Mouse (Mus musculus) adipocyte (in vitro differentiated cells): Measurements from ENCODE around the gene Lix1.
"Not testable (repeated sequence)": the region's sequence is repeated elsewhere in the genome, so short reads cannot be mapped to it uniquely, and the experiment has no call there.

ENCODE experiments used
- DNase-seq: peaks from one replicate; pipeline ENCODE4 v3.0.0-alpha.2; 2016; ENCODE audit warnings: low spot score

Gene Lix1

DNA sequence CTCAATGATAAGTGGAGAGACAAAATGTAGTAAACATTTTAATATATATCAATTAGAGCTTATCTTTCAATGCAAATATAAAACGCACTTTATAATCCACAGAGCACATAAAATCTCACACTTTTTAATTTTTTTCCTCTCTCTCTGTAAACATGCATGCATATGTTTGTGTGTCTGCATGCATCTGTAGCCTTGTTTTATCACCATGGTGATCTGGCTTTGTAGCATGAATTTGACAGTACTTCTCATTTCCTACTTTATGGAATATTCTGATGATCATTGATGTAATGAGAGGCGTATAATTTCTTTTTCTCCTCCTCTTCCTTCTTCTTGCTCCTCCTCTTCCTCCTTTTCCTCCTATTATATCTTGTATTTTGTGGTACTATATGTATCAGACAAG is 9.7 kb downstream of the Lix1 start:
- DNase-seq: no peak

DNA sequence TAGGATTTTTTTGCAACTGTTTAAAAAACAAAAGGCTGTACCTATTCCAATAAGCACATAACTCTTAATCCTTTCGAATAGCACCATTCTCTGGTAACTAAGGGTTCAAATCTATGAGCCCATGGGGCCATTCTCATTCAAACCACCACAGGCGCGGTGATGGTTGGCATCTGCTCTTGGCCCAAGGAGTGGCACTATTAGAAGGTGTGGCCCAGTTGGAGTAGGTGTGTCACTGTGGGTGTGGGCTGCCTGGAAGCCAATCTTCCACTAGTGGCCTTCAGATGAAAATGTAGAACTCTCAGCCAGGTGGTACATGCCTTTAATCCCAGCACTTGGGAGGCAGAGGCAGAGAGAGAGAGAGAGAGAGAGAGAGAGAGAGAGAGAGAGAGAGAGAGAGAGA is 11.7 kb downstream of the Lix1 start:
- no peak for DNase-seq

DNA sequence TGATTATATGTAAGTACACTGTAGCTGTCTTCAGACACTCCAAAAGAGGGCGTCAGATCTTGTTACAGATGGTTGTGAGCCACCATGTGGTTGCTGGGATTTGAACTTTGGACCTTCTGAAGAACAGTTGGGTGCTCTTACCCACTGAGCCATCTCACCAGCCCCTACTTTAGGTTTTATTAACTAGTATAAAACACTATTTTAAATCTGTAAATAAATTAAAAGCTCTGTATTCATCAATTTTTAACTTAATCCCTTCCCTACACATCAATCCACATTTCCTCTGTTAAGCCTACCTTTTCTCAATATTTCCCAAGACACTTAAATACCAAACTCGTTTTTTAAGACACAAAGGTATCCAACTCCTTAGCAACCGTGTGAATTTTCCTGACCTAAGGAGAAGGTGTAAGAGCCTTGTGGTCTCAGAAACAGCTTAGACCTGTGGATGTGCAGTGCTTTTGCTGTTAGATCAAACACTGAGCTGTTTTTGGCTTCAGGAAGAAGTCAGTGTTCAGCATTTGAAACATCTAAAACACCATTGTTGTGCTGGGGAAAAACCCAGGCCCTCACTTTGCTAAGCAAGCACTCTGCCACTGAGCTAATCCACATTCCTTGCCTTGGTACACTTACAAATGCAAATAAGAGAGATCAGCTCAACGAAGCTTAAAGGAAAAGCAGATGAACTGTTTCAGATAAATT is 22.3 kb downstream of the Lix1 start:
- no peak for DNase-seq

DNA sequence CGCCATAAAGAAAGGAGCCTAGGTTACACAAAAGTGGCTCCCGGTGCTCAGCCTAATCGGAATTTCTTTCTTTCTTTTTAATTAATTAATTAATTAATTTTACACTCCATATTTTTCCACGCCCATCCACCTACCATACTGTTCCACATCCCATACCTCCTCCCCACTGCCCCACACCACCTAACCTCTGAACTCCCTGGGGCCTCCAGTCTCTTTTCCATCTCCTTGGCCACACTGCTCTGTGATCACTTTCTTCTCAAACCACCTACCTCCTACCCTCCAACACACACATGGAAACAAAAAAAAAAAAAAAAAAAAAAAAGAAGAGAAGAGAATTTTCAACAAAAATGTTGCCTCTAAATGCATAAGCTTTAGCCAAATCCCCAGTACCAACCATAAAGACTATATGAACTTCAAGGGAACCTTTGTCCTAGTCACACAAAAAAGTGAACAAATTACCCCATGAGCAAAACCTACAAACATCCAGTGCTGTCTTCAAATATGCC is 22.9 kb downstream of the Lix1 start:
- DNase-seq: no peak

DNA sequence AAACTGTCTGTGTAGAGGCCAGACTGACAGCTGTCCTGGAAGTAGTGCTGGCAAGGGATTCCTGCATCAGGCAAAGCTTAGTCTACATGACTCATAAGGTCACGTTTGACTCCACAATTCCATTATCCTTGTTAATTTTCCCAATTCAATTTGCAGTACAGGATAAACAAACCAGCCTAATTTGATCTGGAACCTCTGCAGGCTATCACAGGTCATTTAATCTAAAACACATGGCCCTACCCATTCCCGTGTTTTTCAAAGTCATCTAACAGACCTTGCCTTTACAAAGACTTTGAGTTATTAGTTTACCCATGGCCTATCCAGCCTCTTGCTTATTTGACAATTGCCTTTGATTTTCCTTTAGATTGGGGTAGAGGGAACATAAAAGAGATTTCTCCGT is 23.4 kb downstream of the Lix1 start:
- no peak for DNase-seq

DNA sequence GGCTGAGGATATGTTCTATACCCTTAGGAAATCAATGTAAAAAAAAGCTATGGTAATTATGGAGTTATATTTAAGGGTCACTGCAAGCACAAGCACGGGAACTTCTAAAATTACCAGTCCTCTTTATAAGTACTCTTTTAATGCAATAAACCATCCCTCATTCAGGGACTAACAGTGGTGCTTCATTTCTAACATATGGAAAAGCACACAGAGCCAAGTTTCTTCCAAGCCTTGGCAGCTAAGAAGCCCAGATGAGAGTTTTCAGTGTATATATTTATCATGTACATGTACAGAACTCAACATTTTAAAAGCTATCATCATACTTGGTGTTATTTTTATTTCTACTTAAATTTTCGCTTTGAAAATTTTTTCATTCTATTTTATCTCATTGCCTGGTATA is 26.4 kb downstream of the Lix1 start:
- DNase-seq: no peak

DNA sequence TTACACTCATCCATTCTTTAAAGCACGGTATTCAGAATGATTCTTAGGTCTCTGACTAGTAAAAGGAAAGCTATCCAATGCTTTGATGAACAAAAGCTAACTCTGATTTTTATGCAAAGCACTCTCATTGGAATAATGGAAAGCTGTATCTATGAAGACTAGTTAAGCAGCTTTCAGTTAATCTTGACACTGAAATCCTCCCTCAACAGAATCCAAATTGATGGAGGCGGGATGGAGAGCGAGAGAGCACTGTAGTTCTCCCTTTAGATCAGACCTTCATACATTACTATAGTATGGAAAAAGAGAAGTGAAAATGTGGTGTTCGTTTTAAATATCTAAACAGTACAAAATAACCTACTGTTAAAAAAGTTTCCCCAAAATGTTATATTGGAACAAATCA is 31.2 kb downstream of the Lix1 start:
- DNase-seq: no peak

DNA sequence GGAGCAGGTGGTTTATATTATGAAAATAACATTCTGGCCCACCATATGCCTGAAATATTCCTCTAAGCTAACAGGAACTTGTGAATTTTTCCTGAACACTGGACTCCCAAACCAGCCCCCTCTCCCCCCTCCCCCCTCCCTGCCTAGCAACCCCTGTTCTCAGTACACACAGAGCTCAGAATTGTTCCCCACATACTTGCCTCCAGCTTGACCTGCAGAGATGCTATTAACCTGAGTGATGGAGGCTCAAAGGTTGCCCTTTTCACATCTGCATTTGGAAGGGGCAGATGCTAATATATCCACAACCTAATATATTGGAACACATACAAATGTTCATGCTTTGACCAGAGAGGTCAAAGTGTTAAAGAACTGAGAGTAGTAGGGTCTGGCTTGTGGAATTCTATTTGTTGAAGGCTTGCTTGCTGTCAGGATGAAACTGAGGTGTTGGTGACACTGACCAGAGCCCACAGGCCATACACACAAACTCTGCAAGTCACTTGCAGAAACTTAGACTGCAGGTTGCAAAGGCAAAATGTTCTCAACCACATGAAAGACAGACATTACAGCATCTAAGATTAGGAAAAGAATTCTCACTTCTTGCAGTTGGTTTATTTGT is 36.2 kb downstream of the Lix1 start:
- no peak for DNase-seq

DNA sequence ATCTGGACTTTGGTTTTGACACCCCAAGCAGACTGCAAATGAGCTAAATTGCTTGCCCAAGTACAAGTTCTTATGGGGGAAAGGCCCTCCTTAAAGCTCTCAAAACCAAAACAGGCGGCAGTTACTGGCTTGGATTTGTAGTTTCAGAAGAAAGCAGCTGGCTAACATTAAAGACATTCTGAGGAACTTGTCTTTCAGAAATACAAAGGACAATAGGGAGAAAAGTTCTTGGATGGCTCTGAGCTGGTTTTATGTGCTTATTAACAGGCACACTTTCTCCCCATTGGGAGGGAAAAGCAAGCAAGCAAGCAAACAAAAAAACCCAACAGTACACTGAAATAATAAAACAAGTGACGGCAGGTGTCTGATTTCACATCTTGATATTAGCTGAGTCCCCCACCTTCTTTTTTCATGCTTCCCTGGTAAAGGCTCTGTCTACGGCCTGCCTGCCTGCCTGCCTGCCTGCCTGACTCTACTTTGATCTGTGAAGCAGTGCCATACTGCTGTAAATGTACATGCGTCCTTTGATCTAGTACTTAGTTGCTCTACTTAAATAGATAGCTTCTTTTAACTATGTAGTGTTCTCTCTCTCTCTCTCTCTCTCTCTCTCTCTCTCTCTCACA is 39.5 kb downstream of the Lix1 start:
- no peak for DNase-seq

DNA sequence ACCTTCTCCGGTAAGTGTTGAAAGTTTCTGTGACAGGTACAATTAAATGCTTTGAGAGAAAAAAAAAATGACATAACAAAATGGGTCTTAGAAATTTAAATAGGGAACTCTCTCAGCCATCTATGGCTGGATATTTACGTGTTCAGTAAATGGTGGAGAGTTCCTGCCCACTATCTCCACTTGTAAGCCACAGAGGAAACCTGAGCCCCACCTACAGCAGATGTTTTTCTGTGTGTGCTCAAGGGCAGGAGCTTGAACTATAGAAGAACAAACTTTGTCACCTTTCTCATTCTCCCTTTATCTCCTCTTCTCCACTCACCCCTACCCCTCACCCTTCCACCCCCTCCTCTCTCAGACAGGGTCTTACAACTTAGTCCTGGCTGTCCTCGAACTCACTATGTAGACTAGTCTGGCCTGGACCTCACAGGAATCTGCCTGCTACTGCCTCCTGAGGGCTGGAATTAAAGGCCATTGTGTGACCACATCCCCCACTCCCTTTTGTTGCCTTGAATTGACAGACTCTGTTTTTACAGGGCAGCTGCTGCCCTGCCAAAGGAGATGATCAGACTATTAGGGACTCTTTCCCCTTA is 41.9 kb downstream of the Lix1 start:
- DNase-seq: no peak

DNA sequence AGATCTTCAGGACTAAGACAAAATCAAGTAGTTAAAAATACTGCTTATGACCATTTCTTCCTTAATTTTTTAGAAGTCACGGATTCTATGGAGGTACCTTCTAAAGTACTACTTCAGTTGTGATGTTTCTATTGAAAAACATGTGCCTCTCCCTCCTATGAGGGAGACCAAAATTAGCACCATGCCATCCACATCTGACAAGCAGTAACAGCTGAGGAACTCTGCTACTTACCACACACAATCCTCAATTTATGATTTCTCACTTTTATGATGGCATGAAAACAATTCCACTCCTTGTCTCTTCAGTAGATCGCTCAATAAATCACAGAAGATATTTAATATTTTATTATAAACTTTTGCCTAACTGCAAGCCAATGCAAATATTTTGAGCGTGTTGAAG is 44.2 kb downstream of the Lix1 start:
- no peak for DNase-seq

DNA sequence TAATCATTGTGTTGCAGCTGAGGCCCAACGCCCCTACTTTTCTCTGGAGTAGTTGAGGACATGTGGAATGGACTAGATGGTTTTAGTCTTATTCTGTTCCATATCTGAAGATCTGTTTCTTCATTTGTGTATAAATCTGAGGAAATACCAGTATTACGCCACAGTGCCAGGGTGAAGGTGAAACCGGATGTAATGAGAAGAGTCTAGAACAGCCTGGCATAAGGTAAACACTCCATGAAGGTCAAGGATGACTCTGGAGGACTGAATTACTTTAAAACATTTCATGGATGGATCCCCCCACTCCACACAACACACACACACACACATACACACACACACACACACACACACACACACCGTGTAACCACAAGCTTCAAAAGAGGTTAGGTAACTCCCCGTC is 45.3 kb downstream of the Lix1 start:
- peak; percentile 26 for DNase-seq

DNA sequence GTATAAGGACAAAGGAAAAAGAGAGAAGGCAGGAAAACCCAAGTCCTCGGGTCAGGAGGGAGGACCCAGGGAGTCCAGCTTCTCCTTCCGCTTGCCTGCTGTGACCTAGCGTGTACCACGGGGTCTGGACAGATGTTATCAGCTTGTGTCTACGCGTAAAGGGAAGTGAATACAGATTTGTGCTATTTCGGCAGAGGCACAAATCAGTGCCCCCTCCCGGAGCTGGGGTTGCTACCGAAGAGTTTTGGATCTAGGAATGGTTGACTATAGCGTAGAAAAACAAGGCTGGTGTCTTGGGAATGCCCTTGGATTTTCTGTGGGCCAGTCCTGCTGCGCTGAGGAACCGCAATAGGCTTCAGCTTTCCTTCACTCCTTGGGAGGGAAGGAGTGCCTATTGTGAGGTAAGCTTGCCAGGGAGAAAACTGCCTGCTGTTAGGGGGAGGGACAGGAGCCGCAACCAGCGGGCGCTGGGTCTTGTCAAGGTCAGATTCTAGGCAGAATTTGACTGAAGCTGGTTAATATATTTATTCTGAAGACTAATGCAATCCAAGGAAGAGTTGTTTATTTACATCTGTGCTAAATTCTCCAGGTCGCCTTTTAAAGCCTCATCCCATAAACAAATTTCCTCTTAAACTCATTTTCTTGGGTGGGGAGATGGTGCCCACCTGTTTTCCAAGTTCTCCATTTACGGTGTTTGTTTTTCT is 46.4 kb downstream of the Lix1 start:
- no peak for DNase-seq

DNA sequence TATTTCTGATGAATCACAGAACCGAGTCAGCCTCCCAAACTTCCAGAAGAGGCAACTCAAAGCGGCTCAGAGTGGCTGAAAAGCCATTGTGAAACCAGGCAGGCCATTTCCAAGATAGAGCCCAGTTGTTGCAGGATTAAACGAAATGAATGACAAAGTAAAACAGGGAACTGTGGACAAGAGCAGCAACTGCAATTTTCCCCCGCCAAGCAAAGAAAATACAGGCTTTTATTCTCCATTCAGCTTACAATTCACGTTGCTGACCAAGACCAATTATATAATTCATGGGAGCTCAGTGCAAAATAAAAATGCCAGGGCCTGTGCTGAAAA is 46.9 kb downstream of the Lix1 start:
- peak; percentile 38 for DNase-seq

DNA sequence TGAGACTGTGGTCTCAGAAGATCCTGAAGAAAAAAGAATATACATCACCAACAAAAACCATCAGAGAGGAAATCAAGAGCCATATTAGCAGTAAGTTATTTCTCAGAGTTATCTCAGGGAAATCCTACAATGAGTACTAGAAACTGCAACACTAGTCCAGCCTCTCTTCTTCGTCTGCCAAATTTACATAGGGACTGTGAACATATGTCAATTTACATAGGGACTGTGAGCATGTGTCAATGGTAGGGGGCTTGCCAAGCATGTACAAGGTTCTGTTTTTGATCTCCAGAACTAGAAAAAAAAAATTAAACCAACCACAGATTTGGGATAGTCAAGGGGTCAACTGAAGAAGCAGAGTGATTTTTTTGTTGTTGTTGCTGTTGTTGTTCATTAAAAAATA is 48.6 kb downstream of the Lix1 start:
- DNase-seq: no peak

DNA sequence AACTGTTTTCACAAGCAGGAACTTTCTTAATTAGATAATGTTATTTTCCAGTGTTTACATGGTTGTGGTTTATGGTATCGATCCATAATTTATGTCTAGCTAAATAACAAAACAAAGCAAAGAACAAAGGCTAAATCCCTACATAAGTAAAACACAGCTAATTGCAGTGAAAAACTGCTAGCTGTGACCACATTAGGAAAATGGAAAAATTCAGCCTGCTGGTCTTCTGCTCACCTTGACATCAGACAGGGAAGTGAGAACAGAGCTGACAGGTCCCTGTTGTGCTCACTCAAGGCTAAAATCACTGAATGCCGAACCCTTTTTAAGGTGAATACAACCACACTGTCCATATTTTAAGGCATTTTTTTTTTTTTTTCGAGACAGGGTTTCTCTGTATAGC is 50.1 kb downstream of the Lix1 start:
- no peak for DNase-seq

DNA sequence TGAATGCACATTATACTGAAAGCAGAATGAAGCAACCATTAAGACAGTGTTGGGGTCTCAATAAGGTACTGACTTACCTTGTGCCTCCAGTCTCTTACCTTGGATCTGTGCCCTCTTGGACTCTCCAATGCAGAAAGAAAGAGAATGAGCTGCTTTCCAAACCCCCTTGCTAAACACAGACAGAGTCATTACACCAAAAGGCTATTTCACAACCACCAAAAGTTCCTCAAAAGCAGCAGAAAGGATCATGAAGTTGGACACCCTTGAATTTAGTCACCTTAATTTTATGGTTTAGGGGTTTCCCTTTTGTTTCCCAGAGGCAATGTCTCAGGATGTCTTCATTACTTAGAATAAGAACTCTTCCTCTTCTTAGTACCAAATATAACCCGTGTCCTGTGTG is 52.1 kb downstream of the Lix1 start:
- no peak for DNase-seq

DNA sequence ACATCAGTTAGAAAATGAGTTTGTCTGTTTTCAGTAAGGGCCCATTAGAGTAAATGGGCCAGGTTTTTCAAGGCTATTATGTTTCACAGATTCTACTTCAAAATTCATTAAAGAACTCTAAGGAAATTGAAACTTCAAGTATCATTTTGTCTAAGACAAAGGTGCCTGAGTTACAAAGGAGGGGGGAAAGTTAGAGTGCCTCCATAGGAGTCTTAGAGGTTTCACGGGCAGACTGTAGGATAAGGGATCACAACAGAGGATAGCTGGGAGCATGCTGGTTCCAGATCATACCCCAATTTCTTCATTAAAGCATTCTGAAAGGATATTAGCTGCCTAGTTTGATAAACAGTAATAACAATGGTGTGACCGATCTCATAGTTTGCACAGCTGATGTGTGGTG is 83.3 kb downstream of the Lix1 start:
- DNase-seq: no peak

DNA sequence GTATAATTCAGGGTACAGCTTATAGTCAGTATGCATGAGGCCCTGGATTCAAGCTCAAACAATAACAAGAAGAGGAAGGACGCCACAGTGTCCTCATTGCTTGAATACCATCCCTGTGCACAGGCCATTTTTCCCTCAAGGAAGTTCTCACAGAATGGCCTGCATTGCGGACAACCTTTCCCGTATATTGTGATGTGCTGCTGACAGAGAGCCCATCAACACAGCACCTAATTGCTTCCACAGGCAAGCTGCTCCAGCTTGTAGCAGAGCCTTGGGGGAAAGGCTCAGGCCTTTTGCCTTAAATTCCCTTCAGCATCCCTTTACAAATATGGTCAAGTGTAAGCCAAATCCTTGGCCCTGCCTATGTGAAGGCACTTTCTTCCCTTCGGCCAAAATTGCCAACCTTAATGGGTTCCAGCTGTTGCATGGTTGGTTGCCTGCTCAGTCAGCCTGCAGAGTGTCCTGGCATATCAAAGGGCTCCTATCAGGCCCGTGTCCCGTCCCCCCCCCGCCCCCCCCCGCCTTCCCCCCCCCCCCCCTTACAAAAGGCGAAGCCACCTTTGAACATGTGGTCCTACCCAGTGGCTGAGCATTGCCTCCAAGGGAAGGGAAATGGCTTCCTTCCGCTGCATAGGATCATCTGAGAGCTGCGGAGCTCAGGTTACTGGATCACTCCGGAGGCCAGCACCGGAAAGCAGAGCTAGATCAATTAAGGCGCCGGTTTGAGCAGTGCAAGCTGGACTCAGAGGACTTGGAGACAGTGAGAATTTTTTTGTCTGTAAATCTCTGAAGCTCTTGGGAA is 88.5 kb downstream of the Lix1 start:
- no peak for DNase-seq

DNA sequence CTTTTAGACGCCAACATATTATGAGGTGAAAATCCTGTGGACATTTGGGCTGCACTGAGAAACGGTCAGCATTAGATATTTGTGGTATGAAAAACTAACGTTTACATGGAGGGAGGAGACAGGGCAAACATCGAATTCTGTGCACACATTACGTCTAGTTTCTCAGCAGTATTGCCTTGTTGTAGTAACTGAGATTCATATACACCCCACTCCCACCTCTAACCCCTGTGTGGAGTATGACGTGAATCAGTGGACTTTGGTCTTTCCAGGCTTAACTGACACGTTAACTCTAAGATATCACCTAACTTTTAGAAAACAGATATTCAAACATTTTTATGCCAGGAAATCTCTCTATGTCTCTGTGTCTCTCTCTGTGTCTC is 89.1 kb downstream of the Lix1 start:
- no peak for DNase-seq

DNA sequence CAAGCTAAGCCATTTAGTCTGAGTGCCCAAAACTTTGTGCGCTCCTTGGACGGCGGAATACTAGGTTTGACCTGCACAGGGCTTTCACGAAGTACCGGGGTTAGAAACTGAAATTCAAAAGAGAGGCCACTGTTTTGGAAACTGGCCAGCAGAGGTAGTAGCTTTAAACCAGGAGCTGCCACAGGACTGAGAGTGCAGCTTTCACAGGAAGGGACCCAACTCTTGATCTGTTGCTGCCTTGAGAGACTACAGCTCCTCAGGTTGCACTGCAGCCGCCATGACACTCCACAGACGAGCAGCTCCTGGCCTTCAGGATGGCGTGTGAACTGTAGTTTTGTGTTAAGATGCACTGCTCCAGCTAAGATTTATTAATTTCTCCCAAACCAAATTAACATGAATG is 89.6 kb downstream of the Lix1 start:
- DNase-seq: no peak

DNA sequence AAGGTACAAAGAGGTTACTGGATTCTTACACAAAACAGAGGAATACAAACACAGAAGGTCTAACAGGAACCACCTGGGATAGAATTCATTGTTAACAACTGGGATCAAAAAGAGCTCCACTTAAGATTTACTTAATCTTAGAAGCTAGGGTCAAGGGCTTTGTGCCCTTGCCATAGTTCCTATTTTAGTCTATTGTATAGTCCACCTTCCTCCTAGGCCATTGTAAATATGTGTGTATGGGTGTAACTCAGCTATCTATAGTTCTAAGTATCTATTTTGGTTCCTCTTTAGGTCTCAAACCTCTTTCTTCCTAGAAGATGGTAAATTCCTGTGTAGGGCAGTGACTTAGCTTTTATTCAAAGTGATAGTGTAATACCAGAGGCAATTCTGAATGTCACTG is 93.8 kb downstream of the Lix1 start:
- DNase-seq: not testable (repeated sequence)
